Mouse (Mus musculus) effector memory CD4-positive, alpha-beta T cell, adult 5 months (primary cell): Measurements from ENCODE around the gene Amn. TPM values are rescaled to one million over a fixed set of nuclear protein-coding genes. Genes with fewer than 3 reads are reported as not detected.

ENCODE experiments used
- polyA plus RNA-seq: library from polyadenylated mRNA; unstranded; fragments of 100-300 nt; shearing (Covaris generic); gene quantifications from one replicate; pipeline ENCODE4 v1.2.1, GENCODE M21; 2017

Gene Amn
- 0.29 TPM for polyA plus RNA-seq

DNA sequence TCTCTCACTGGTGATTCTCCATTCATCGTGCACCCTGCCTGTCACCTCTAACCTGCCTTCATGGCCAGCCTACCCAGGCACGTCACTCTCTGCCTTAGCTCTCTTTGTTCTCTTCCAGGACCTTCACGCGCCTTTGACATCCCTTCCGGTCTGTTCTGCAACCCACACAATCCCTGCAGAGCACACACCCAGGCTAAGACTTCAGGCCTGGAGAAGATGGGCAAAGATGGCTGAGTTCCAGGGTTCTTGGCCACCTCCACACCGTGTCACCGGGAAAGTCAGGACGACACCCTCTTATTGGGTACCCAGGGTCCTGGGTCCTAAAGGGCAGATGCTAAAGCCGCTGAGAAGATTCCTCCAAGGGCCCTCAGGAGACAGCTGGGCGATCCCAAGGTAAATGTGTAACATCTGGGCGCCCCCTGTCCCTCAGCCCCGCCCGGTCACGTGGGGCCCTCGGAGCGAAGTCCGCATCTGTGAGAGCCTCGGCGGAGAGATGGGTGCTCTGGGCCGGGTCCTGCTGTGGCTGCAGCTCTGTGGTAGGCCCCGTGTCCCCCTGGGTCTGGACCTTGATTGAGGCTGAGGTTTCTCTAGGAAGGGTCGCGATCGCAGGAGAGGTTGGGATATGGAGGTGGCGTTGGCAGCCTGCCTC is at the start of gene Amn:
TSS of gene Amn (plus strand) at position 467 of the 649 bp plus-strand sequence.

Other genes starting within 250 kb of the Amn start
- 58.0 TPM for gene Rcor1, start 231.7 kb upstream of the Amn start, polyA plus RNA-seq
- gene Traf3, start 104.7 kb upstream of the Amn start, polyA plus RNA-seq, result 48.1 TPM
- 0.47 TPM for gene 4930595D18Rik, start 86.6 kb upstream of the Amn start, polyA plus RNA-seq
- gene Cdc42bpb, start 106.6 kb downstream of the Amn start, polyA plus RNA-seq, result 0.21 TPM
- gene Lbhd2, start 135.7 kb downstream of the Amn start, polyA plus RNA-seq, result not detected
- not detected for gene Exoc3l4, start 145.9 kb downstream of the Amn start, polyA plus RNA-seq
- 1.3 TPM for gene Tnfaip2, start 171.4 kb downstream of the Amn start, polyA plus RNA-seq
- not detected for gene Gm266, start 214.7 kb downstream of the Amn start, polyA plus RNA-seq